Mouse (Mus musculus): Measurements from ENCODE around the gene Olfr47. TPM values are rescaled to one million over a fixed set of nuclear protein-coding genes. Genes with fewer than 3 reads are reported as not detected.

Gene Olfr47
- total RNA-seq (2023) = not detected

GRCm38 (mm10) chr6:43231255-43231654 is at the start of gene Olfr47:
TSS of gene Olfr47 (plus strand) at chr6:43231529.

DNA sequence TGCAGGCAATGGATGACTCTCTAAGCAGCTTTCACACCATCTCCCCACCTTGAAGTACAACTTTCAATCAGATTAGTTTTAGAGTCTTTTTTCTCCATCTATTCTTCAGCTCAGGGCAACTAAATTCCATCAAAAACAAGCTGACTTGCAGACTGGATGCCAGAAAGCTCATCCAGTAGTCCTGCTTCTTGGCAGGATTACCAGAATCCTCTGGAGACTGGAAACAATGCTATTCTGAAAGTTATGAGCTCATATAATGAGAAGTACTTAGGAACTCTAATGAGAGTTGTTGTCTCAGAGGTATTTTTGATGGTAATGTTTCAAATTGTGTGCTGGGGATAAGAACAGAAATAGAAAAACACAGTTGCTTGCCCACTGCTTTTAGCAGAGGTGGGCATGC is 34.5 kb upstream of the Olfr47 start, which contains the start of gene Olfr435:
TSS of gene Olfr435 (plus strand) at position 366 of the 400 bp plus-strand sequence.

DNA sequence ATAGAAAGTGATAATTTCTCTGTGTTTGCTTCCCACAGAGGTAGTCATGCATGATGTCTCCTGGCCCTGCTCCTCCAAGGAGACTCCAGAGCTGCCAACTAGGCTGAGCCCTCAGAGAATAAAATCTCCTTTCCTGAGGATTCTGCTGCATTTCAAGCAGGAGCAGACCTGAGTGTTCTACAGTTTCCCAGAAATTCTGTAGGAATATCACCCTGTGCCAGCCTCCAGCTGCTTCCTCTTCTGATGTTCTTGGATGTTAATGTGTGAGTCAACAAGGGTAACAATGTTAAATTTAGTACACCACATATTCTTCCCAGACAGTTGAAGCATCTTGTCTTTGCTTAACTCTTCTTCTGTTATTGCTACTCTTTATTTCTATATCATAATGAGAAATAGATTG is 18.5 kb upstream of the Olfr47 start, which contains the start of gene Olfr434:
TSS of gene Olfr434 (plus strand) at position 149 of the 400 bp plus-strand sequence.

DNA sequence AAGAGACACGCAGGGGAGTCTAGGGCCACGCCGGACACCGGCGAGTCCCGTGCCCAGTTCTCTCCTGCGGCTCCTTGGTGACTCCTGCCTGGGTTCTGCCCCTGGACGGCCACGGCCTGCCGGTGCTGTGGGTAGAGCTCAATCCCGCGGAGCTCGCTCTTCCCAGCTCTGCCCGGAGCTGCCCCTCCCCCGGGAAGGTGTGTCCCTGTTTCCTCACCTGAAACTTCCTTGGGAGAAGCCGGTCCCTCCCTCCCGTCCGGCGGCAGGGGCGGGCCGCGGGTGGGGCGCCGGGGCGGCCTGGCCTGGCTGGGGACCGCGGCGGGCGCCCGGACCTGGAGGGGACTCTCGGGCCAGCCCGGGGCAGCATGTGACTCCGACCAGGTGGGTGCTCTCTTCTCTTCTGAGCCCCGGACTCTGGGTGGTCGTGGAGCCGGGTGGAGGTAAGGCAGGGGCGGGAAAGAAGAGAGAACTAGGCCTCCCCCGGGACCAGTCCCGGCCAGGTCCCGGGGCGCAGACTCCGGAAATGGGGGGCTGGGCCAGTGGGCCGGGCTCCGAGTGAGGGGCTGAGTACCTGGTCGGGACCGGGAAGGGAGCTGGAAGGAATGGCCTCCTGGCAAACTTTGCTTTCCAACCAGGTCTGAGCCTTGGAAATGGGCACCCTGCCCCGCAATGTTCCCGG is 34.2 kb downstream of the Olfr47 start, which contains the start of gene Arhgef5:
TSS of gene Arhgef5 (plus strand) at position 220 of the 679 bp plus-strand sequence.

Other genes starting within 250 kb of the Olfr47 start
- gene Olfr441, start 125.2 kb upstream of the Olfr47 start, total RNA-seq (2023) = not detected
- not detected for gene Olfr237-ps1, start 85.0 kb upstream of the Olfr47 start, total RNA-seq (2023)
- not detected for gene Olfr437, start 68.2 kb upstream of the Olfr47 start, total RNA-seq (2023)
- not detected for gene Olfr13, start 59.4 kb upstream of the Olfr47 start, total RNA-seq (2023)
- gene Olfr435, start 34.4 kb upstream of the Olfr47 start, total RNA-seq (2023) = not detected
- gene Olfr434, start 18.5 kb upstream of the Olfr47 start, total RNA-seq (2023) = not detected
- 1.6 TPM for gene Arhgef5, start 34.1 kb downstream of the Olfr47 start, total RNA-seq (2023)
- not detected for gene Nobox, start 78.0 kb downstream of the Olfr47 start, total RNA-seq (2023)